Mouse (Mus musculus): ENCODE measurements around the gene Nlrp4c. TPM values are rescaled to one million over a fixed set of nuclear protein-coding genes. Genes with fewer than 3 reads are reported as not detected.
"Not testable (repeated sequence)": the region's sequence is repeated elsewhere in the genome, so short reads cannot be mapped to it uniquely, and the experiment has no call there.

Gene Nlrp4c
- total RNA-seq (2015; ENCODE audit: low replicate concordance) (not detected in 2 replicates), total RNA-seq (2017; ENCODE audit: low replicate concordance) (0.14 TPM in 1 of 2 replicates, not detected in the other)

DNA sequence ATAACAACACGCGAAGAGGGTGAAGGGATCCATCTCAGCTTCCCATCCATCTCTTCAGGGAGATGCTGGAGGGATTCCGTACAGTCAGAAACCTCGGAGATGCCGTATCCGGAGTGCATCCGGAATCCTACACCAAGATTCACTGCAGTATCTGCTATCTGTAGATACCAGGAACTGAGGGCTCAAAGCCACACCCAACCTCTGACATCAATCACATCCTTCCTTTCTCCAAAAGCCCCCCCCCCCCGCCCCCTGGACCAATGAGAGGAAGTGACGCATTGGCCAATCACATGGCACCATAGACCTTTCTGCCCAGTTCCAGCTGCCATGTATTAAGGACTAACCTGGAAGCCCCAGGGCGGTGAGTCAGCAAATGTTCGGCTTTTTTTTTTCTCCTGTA lies at the start of gene Nlrp4c:
TSS of gene Nlrp4c (plus strand) at position 301 of the 400 bp plus-strand sequence.
- ATAC-seq (replicated peaks; ENCODE audit: low FRiP score, poor library complexity, severe bottlenecking), result no peak

DNA sequence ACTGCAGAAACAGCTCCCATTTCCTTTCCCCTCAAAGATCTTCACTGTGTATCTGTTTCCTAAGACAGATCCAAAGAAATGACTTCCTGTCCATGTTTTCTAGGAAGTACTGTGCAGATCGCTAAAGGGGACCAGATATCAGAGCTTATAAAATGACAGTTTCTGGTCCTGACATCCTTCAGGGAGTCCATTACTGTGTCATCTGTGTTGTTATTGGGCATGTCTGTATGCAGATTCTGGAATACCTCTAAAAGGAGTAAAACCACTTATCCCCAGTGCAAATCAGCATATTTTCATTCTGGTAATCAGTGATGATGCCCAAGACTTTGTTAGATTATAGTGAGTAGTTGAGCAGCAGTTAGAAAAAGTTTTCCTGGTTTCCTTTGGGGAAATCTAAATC lies 34.1 kb upstream of the Nlrp4c start, which contains the start of gene Vmn1r65:
TSS of gene Vmn1r65 (minus strand) at position 101 of the 400 bp plus-strand sequence.
- no peak for ATAC-seq (replicated peaks; ENCODE audit: low FRiP score, poor library complexity, severe bottlenecking)

DNA sequence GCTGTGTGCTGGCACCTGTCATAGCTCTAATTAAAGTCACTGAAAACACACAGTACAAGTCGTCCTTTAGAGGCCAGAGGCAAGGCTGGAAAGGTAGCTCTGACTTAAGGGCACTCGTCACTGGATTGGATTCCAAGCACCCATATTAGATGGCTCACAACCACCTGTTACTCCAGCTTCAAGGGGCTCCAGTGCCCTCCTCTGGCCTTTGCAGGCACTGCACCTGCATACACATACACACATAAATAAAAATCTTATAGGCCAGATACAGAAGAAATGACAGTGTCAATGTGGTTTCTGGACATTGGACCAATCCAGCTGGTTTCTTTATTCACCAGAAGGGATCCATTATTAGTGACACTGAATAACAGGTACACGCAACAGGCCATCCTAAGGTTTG lies 74.5 kb downstream of the Nlrp4c start:
- ATAC-seq (replicated peaks; ENCODE audit: low FRiP score, poor library complexity, severe bottlenecking), result no peak

DNA sequence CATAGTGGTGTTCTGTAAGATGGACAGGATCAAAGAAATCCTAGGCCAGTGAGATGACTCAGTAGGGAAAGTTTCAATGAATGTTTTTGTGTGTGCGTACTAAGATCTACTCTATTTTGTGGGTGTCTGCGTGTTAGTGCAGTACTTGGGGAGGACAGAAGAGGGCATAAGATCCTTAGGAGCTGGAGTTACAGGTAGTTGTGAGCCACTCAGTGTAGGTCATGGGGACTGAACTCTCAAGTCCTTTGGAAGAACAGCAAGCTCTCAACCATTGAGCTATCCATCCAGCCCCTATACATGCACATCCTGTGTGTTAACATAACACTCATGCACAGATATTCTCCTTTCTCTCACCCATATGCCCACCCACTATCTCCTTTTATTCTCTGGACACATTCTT lies 75.1 kb downstream of the Nlrp4c start:
- not testable (repeated sequence) for ATAC-seq (replicated peaks; ENCODE audit: low FRiP score, poor library complexity, severe bottlenecking)

DNA sequence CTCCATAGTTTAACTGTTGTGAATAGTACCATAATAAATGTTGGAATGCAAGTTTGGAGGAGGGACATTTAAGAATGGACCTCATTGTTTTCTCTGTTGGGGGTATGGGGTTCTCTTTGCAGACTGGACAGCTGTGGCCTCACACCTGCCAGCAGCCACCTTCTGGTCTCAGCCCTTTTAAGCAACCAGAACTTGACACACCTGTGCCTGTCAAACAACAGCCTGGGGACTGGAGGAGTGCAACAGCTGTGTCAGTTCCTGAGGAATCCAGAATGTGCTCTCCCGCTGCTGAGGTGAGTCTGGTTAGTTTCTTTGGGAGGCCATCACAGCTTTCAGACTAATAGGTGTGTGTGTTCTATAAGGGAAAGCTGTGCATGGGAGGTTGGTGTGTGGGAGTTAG lies 76.2 kb downstream of the Nlrp4c start:
- not testable (repeated sequence) for ATAC-seq (replicated peaks; ENCODE audit: low FRiP score, poor library complexity, severe bottlenecking)

DNA sequence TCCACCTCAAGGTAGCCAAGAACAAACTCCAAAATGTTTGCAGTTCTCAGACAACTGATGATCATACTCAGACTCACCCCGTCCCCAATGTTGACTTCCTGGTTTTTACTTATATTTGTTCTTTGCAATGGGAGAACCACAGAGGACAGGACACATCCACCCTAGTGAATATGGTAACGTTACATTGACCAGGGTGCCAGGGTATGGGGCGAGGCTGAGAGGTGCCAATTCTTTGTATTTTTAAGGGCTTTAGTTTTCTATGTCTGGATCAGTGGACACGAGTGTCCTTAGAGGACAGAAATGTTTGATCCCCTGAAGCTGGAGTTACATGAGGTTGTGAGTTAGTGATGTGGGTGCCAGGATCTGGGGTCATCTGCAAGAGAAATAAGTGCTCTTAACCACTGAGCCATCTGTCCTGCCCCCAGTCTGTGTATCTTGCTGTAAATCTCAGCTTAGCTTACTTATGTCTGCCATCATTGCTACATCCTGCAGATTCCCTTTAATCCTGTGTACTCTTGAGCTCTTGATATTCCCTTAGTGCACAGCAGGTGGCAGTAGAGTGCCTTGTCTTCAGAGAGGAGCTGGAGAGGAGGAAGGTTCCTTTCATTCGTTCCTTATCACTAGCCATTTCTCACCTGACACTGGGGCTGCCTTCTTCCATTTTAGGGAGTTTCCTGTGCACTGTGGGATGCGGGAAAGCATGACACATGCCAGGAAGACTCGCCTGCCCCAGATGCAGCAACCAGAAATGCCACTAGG lies 81.9 kb downstream of the Nlrp4c start:
- ATAC-seq (replicated peaks; ENCODE audit: low FRiP score, poor library complexity, severe bottlenecking), result peak; percentile 80

DNA sequence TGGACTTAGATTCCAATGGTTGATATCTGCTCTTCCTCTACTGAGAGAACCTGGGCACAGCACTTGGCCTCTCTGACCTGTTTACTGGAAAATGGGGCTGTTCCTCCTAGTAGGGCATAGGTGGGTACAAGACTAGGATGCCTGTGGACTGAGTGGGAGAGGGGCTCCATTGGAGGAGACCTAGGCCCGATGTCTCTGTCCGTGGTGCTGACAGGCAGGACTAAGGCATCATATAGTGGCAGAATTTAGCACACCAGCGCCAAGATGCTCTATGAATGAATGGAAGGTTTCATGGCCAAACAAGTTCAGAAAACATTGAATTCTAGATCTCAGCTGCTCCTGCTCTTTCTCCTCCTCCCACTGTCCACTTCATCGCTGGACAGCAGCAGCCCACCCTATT lies 85.4 kb downstream of the Nlrp4c start:
- ATAC-seq (replicated peaks; ENCODE audit: low FRiP score, poor library complexity, severe bottlenecking), result no peak

DNA sequence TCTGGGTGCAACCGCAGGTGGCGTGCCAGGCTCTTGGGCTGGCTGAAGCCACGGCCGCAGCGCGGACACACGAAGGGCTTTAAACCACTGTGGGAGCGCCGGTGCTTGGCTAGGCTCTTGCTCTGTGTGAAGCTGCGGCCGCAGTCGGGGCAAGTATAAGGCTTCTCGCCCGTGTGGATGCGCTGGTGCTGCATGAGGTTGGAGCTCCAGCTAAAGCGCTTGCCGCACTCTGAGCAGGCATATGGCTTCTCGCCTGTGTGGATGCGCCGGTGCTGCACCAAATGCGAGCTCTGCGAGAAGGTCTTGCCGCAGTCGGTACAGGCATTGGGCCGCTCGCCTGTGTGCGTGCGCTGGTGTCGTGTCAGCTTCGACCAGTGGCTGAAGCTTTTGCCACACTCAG lies 87.7 kb downstream of the Nlrp4c start:
- no peak for ATAC-seq (replicated peaks; ENCODE audit: low FRiP score, poor library complexity, severe bottlenecking)

DNA sequence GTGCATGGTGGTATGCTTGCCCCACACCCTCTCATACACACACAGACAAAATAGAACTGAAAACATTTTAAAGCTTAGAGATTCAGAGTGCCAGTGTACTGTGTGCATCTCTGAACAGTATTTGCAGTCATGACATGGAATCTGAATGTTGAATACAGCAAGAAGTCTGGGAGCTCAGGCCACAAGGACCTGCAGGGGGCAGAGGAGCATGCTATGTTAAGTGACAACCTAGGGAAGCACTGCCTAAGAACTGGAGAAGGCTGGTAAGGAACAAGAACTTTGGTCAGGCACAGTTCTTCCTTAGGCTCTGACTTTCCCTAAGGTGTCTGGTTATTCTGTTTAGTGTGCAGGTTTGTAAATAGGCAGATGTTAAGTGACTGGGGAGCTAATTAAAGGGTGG lies 91.5 kb downstream of the Nlrp4c start:
- no peak for ATAC-seq (replicated peaks; ENCODE audit: low FRiP score, poor library complexity, severe bottlenecking)

DNA sequence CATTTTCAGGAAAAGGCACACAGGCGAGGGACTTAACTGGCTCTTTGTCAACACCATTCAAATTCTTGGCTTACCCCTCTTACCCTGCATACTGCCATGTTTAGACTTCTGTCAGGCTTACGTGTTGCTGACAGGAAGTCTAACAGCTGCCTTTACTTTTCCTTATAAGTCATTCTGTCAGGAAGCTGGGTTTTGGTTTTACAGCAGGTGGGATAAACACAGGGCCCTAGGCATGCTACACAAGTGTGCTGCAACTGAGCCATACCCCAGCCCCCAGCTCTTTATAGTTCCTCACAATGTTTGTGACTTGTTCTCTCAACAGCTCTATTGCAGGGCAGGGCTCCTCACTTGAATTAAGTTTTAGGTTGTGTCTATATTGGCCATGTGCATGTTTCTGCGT lies 94.3 kb downstream of the Nlrp4c start:
- no peak for ATAC-seq (replicated peaks; ENCODE audit: low FRiP score, poor library complexity, severe bottlenecking)

DNA sequence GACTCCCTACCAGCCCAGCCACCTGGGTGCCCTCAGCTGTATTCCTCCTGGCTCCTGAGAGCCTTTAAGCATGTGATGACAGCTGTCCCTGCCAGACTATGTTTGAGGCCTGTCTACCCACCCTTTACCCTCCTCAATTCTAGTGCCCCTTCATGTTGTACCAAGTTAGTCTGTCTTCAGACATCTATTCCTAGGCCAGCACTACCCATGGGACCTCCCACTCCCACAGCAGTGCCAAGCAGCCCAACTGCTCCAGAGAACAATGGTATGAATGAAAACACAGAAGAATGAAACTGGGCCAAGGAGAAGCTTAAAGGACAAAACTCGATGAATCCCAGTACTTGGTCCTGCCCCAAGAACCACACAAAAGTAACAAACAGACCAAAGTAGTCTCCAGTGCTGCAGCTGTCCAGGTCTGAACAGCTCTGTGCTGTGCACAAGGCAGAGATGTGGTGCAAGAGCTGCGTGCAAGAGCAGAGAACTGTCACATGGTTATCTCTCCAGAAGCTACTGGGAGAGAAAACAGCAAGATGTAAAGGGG lies 99.1 kb downstream of the Nlrp4c start:
- no peak for ATAC-seq (replicated peaks; ENCODE audit: low FRiP score, poor library complexity, severe bottlenecking)

DNA sequence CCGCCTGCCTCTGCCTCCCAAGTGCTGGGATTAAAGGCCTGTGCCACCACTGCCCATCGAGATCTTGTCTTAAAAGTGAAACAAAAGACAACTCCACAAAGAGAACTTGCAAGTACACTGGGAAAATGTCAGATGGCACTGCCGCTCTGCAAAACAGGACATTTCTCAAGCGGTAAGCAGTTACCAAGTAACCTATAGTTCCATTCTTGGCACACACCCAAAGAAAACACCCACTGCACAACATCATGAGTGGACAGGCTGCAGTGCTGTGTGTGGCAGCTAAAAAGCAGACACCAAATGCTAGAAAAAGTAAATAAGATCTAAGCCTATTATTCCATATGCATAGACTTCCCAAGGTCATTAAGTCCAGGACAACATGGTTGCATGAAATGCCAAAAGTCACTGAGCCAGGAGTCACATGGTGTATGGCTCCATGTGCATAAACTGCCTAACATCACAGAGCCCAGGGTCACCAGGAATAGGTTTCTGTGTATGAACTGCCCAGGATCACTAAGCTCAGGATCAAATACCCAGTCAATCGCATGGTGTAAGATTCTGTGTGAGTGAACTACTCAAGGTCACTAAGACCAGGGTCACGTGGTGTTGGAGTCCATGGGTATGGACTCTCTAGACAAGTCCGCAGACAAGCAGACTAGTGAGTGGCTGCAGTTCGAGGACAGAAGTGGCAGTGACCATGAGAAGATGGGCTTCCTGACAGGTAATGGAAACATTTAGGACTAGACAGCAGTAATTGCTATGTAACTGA lies 100.6 kb downstream of the Nlrp4c start:
- ATAC-seq (replicated peaks; ENCODE audit: low FRiP score, poor library complexity, severe bottlenecking), result no peak

DNA sequence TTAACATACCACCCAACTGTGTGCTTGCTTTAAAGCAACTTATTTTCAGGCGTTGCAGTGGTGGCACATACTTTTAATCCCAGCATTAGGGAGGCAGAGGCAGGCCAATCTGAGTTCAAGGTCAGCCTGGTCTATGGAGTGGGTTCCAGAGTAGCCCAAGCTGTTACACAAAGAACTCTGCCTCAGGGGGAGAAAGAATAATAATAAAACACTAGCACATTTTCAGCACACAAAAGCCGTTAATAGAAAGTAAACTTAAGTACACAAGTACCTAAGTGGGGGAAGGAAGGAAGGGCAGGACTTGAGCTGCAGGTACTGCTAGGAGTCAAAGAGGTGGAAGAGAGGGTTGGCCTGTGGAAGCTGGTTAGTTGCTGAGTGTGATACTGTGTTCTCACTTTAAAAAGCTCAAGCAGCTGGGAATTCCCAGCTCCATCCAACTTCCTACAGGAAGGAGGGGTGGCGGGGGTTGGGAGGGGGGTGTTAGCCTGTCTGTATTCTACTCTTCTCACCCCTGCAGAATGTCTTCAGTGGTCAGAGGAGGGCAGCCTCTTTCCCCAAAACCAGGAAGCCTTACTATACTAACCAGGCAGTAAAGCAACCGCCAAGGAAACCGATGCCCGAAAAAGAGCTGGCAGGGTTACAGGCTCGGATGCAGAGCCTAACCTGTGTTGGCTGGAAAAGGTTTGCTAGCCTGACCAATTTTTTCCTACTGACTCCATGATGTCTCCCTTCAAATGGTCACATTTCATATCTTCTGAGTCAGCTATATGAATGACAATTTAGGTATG lies 101.4 kb downstream of the Nlrp4c start:
- no peak for ATAC-seq (replicated peaks; ENCODE audit: low FRiP score, poor library complexity, severe bottlenecking)

DNA sequence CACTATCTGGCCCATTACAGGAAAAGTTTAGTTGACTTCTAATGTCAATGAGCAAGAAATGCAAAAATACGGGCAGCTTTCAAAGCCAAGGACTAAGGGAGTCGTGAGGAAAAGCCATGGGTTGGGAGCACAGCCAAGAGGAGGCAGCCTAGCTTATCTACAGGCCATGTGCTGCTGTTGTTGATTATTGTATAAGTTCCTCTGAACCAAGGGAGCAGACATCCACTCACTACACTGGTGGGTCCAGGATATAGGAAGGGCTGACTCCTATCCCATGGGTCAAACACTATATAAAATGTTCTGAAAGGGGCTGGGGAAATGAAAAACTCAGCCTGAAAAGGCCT lies 102.0 kb downstream of the Nlrp4c start:
- no peak for ATAC-seq (replicated peaks; ENCODE audit: low FRiP score, poor library complexity, severe bottlenecking)

DNA sequence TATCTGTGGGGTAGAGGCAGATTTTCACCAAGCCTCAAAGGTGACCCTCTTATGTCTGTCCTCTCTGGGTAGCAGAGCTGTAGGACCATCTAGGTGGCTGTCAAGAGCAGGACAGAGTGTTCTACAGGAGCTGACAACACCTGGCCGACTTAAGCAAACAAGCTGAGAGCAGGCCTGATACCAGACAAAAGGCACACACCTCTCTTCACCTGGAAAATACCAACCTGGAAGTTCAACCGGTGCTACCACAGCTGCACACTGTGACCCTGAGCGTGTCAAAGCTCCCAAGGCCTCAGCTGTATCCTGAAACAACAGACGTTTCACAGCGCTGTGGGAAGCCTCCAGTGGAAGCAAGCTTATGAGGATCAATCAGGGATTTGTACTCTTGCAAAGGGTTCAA lies 102.7 kb downstream of the Nlrp4c start:
- no peak for ATAC-seq (replicated peaks; ENCODE audit: low FRiP score, poor library complexity, severe bottlenecking)

DNA sequence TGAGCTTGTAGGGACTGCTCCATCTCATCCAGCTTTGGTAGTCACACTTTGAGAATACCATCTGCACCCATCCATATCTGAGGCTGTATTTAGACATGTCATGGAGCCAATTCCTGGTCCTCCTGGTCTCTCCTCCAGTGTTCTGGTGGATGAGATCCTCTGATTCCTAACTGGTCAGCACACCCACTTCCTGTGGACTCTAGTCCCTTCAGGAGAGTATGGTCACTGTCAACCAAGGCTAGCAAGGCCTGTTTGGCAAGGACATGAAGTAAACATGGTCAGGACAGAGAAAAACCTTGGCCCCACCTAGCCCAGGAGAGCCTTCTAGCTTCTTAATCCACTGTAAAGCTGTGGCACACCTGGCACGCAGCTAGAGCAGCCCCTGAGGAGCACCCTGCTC lies 106.3 kb downstream of the Nlrp4c start:
- no peak for ATAC-seq (replicated peaks; ENCODE audit: low FRiP score, poor library complexity, severe bottlenecking)

DNA sequence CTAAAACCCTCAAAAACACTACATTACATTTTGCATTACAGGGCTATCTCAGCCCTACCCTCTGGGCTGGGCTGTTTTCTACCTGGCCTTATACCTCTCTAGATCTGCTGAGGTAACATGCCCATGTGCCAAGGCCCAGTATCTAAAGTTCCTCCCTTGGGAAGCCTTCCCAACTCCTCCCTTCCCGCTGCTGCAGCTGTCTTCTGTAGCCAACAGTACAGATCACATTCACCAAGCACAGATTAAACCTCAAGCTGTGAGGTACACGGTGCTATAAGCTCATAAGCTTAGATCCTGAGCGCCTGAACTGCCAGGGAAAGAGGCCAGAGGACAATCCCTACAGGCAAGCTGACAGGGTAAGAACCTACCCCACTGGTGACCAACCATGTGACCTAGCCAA lies 107.1 kb downstream of the Nlrp4c start:
- ATAC-seq (replicated peaks; ENCODE audit: low FRiP score, poor library complexity, severe bottlenecking), result no peak

DNA sequence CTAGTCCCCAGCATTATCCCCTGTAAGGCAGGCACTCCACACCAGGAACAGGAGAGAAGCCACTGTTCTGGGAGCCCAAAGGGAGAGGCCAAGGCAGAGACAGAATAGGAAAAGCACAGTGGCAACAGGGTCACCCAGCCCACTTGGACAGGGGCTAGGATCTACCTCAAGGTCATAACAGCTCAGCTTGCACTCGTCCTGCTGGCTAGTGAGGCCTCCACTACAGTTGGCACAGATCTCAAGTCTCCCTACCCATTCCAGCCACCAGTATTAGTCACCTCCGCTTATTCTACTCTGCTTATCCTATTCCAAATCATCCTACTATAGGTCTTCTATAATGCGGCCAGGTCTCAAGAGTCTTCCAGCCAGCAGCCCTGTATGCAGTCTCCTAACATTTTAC lies 108.2 kb downstream of the Nlrp4c start:
- ATAC-seq (replicated peaks; ENCODE audit: low FRiP score, poor library complexity, severe bottlenecking), result no peak

DNA sequence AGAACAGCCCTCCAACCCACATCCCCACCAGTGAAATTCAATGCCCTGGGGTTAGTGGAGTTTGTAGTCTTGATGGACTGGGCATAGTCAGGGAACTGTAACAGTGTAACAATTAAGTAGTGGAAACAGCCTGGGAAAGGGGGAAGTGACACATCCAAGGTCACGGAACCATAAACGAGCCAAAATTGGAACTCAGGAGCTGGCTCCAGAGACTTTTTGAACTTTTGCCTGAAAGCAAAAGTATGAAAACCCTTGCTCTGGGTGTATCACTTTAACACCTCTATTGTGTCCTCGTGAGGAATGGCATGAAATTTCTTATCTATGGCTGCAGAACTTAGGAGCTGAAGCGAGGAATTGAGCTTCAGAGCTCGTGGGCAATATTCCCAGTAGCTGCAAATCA lies 109.2 kb downstream of the Nlrp4c start:
- no peak for ATAC-seq (replicated peaks; ENCODE audit: low FRiP score, poor library complexity, severe bottlenecking)

All from erythroblast, adult 5-6 weeks (primary cell).